Mouse (Mus musculus): ENCODE data around the gene Rgs7.

DNA sequence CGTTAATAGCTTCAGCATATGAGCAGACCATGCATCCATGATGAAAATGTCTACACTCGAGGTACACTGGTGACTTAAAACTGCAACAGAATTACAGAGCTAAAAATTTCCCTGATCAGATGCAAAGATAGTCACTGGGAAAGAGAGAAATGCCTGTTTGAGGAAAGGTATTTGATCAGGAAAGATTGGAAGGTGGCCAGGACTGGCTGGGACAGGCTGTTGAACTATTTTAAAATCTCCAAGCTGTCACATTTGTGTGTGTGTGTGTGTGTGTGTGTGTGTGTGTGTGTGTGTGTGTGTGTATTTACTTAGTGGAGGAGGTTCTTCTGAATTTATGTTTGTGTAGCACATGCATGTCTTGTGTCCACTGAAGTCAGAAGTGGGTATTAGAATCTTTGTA lies 27.7 kb downstream of the Rgs7 start:
- TF ChIP-seq CTCF (conservative IDR thresholded peaks at IDR 0.05; ENCODE audit: low read length) (no peak), NANOG (IDR thresholded peaks at IDR 0.05; ENCODE audit: borderline replicate concordance, low read length) (no peak)
